Mouse (Mus musculus) limb, embryonic 15.5 days (tissue): ENCODE measurements at regions not wholly inside any gene's neighbourhood (a gene's known extent, or its start where the extent isn't known, plus 50 kb on each side); places are given as distances from the start of the nearest gene placed in this dataset.

Experiments used
- ATAC-seq: fragments of 200-750 bp; cut with Nextera tagmentation; 2 replicates; pipeline ENCODE4 v1.8.0; 2017; ENCODE audit warnings: low read depth, moderate TSS enrichment; ENCODE audit not compliant: insufficient number of reproducible peaks, low FRiP score, low TSS enrichment
- H3K27ac ChIP-seq: fragments of 300-500 bp; sonication (generic); 2 replicates; pipeline ENCODE4 v1.5.1; 2015; ENCODE audit warnings: moderate library complexity, mild to moderate bottlenecking, inconsistent platforms
- H3K27me3 ChIP-seq: fragments of 300-500 bp; sonication (generic); 2 replicates; pipeline ENCODE4 v1.6.1; 2015; ENCODE audit warnings: inconsistent platforms
- H3K36me3 ChIP-seq: fragments of 300-500 bp; sonication (generic); 2 replicates; pipeline ENCODE4 v1.6.1; 2015; ENCODE audit warnings: inconsistent platforms
- H3K4me1 ChIP-seq: fragments of 300-500 bp; sonication (generic); 2 replicates; pipeline ENCODE4 v1.6.1; 2015; ENCODE audit warnings: inconsistent platforms
- H3K4me2 ChIP-seq: fragments of 300-500 bp; sonication (generic); 2 replicates; pipeline ENCODE4 v1.6.1; 2015; ENCODE audit warnings: mild to moderate bottlenecking, inconsistent platforms
- H3K4me3 ChIP-seq: fragments of 300-500 bp; sonication (generic); 2 replicates; pipeline ENCODE4 v1.5.1; 2015; ENCODE audit warnings: mild to moderate bottlenecking, inconsistent platforms
- H3K9ac ChIP-seq: fragments of 300-500 bp; sonication (generic); 2 replicates; pipeline ENCODE4 v1.6.1; 2015; ENCODE audit warnings: inconsistent platforms
- H3K9me3 ChIP-seq: fragments of 300-500 bp; sonication (generic); 2 replicates; pipeline ENCODE4 v1.6.1; 2016; ENCODE audit warnings: inconsistent platforms
- WGBS: fragments of 180-500 bp; shearing (Covaris S2); methylation state at CpG from one replicate; pipeline ENCODE4 v1.1.7; 2015; 5-methylcytosine and 5-hydroxymethylcytosine counted together

GRCm38 (mm10) chr10:84055402-84056167 lies 332.9 kb downstream of the 1500009L16Rik start:
- Histone ChIP-seq H3K27ac (no peak overlapping the region; the same call in 1 of the 2 replicates), H3K9me3 (no peaks in the 10 kb centered on the region), H3K27me3 (no peaks in the 10 kb centered on the region), H3K4me1 (peaks cover 31% of the 10 kb centered on the region), H3K4me3 (no peak overlapping the region), H3K9ac (no peak overlapping the region), H3K4me2 (no peak overlapping the region), H3K36me3 (no peaks in the 10 kb centered on the region)
- 68% methylated on average over 10 of the region's 10 CpGs for whole genome bisulfite sequencing
- ATAC-seq = no peak

GRCm38 (mm10) chr10:84056323-84057169 lies 333.9 kb downstream of the 1500009L16Rik start:
- no peak for ATAC-seq
- WGBS = 80% methylated on average over 14 of the region's 14 CpGs

GRCm38 (mm10) chr10:84058301-84058700 lies 335.6 kb downstream of the 1500009L16Rik start:
- peaks cover 36% of the 10 kb centered on the region for H3K4me1 ChIP-seq
- WGBS = 92% methylated on average over 2 of the region's 2 CpGs
- no peak overlapping the region for H3K9ac ChIP-seq
- ATAC-seq = no peak
- no peaks in the 10 kb centered on the region for H3K9me3 ChIP-seq
- no peaks in the 10 kb centered on the region for H3K36me3 ChIP-seq
- H3K27me3 ChIP-seq = no peaks in the 10 kb centered on the region
- H3K27ac ChIP-seq = no peak overlapping the region
- no peak overlapping the region for H3K4me3 ChIP-seq
- H3K4me2 ChIP-seq = no peak overlapping the region

More at GRCm38 (mm10) chr10:84056323-84057169, 333.9 kb downstream of the 1500009L16Rik start:
- Histone ChIP-seq H3K4me3 (no peak overlapping the region), H3K27ac (no peak overlapping the region; the same call in 1 of the 2 replicates), H3K36me3 (no peaks in the 10 kb centered on the region), H3K27me3 (no peaks in the 10 kb centered on the region), H3K9me3 (no peaks in the 10 kb centered on the region), H3K9ac (no peak overlapping the region), H3K4me1 (peaks cover 36% of the 10 kb centered on the region), H3K4me2 (no peak overlapping the region)

- peaks cover 36% of the 10 kb centered on the region for H3K4me1 ChIP-seq
- no peak overlapping the region for H3K4me3 ChIP-seq
- 69% methylated on average over 9 of the region's 9 CpGs for WGBS
- no peak for ATAC-seq
- no peak overlapping the region for H3K9ac ChIP-seq
- H3K27me3 ChIP-seq = no peaks in the 10 kb centered on the region
- no peaks in the 10 kb centered on the region for H3K9me3 ChIP-seq
- no peak overlapping the region for H3K4me2 ChIP-seq
- peak overlapping the region; percentile 73; the same call in 1 of the 2 replicates for H3K27ac ChIP-seq
- H3K36me3 ChIP-seq = no peaks in the 10 kb centered on the region
Observed at GRCm38 (mm10) chr10:84059646-84060491, 337.2 kb downstream of the 1500009L16Rik start.

- H3K36me3 ChIP-seq = no peaks in the 10 kb centered on the region
- peak; percentile 76 for ATAC-seq
- H3K4me1 ChIP-seq = peaks cover 29% of the 10 kb centered on the region
- H3K27me3 ChIP-seq = no peaks in the 10 kb centered on the region
- peak overlapping the region; percentile 73 for H3K27ac ChIP-seq
- no peak overlapping the region for H3K4me3 ChIP-seq
- H3K9ac ChIP-seq = no peak overlapping the region
- no peak overlapping the region for H3K4me2 ChIP-seq
- 21% methylated on average over 7 of the region's 7 CpGs for WGBS
- H3K9me3 ChIP-seq = no peaks in the 10 kb centered on the region
Observed at GRCm38 (mm10) chr10:84060492-84061218, 338.0 kb downstream of the 1500009L16Rik start.

GRCm38 (mm10) chr10:84067052-84067650 lies 344.5 kb downstream of the 1500009L16Rik start:
- H3K4me2 ChIP-seq = no peak overlapping the region
- WGBS = 73% methylated on average over 4 of the region's 4 CpGs

GRCm38 (mm10) chr10:84069806-84070205 lies 347.1 kb downstream of the 1500009L16Rik start:
- H3K4me2 ChIP-seq = no peak overlapping the region
- peaks cover 14% of the 10 kb centered on the region for H3K4me1 ChIP-seq
- no peaks in the 10 kb centered on the region for H3K9me3 ChIP-seq
- no peak overlapping the region for H3K4me3 ChIP-seq
- no peak for ATAC-seq
- 45% methylated on average over 9 of the region's 9 CpGs for WGBS
- H3K27me3 ChIP-seq = no peaks in the 10 kb centered on the region
- H3K36me3 ChIP-seq = no peaks in the 10 kb centered on the region
- 0 out of 2 replicates have a peak overlapping the region, but pooled peaks have one; percentile 1 for H3K27ac ChIP-seq
- no peak overlapping the region for H3K9ac ChIP-seq

More at GRCm38 (mm10) chr10:84067052-84067650, 344.5 kb downstream of the 1500009L16Rik start:
- Histone ChIP-seq H3K9ac (no peak overlapping the region), H3K36me3 (no peaks in the 10 kb centered on the region), H3K9me3 (no peaks in the 10 kb centered on the region), H3K27me3 (no peaks in the 10 kb centered on the region), H3K27ac (no peak overlapping the region), H3K4me1 (peaks cover 14% of the 10 kb centered on the region), H3K4me3 (no peak overlapping the region)
- no peak for ATAC-seq

GRCm38 (mm10) chr10:84072866-84073483 lies 350.3 kb downstream of the 1500009L16Rik start:
- no peak overlapping the region for H3K4me3 ChIP-seq
- no peak overlapping the region for H3K27ac ChIP-seq
- no peak overlapping the region for H3K4me2 ChIP-seq
- H3K36me3 ChIP-seq = no peaks in the 10 kb centered on the region
- no peaks in the 10 kb centered on the region for H3K27me3 ChIP-seq
- H3K4me1 ChIP-seq = peaks cover 14% of the 10 kb centered on the region
- 60% methylated on average over 12 of the region's 12 CpGs for WGBS
- no peaks in the 10 kb centered on the region for H3K9me3 ChIP-seq
- no peak for ATAC-seq
- H3K9ac ChIP-seq = no peak overlapping the region

GRCm38 (mm10) chr10:84075581-84075980 lies 352.9 kb downstream of the 1500009L16Rik start:
- Histone ChIP-seq H3K4me3 (no peak overlapping the region), H3K27me3 (no peaks in the 10 kb centered on the region), H3K9me3 (no peaks in the 10 kb centered on the region), H3K4me1 (peaks cover 2% of the 10 kb centered on the region; the same call in 1 of the 2 replicates), H3K27ac (no peak overlapping the region), H3K36me3 (no peaks in the 10 kb centered on the region), H3K4me2 (no peak overlapping the region), H3K9ac (no peak overlapping the region)
- no peak for ATAC-seq
- WGBS = 50% methylated on average over 4 of the region's 4 CpGs

GRCm38 (mm10) chr10:84080236-84080635 lies 357.6 kb downstream of the 1500009L16Rik start:
- WGBS = 45% methylated on average over 6 of the region's 6 CpGs
- H3K4me1 ChIP-seq = peaks cover 21% of the 10 kb centered on the region
- no peak overlapping the region for H3K9ac ChIP-seq
- no peak for ATAC-seq
- no peaks in the 10 kb centered on the region for H3K9me3 ChIP-seq
- H3K4me3 ChIP-seq = no peak overlapping the region
- no peak overlapping the region for H3K27ac ChIP-seq
- no peaks in the 10 kb centered on the region for H3K36me3 ChIP-seq
- no peak overlapping the region for H3K4me2 ChIP-seq
- H3K27me3 ChIP-seq = no peaks in the 10 kb centered on the region
